Mouse (Mus musculus) CH12.LX (cell line): ENCODE measurements at regions not wholly inside any gene's neighbourhood (a gene's known extent, or its start where the extent isn't known, plus 50 kb on each side); places are given as distances from the start of the nearest gene placed in this dataset.

ENCODE experiments used
- CTCF ChIP-seq, 2 experiments: IDR thresholded peaks in 1 of 2; conservative IDR thresholded peaks in 1 of 2; 2 replicates each; pipeline ENCODE4 v1.5.1; 2011 to 2012; ENCODE audit warnings: low read depth in 2 of 2, low read length in 2 of 2, improper control_type of control experiment in 1 of 2, inconsistent platforms in 1 of 2, mild to moderate bottlenecking in 1 of 2, moderate library complexity in 1 of 2
- NELFE ChIP-seq: IDR thresholded peaks from 2 replicates; pipeline ENCODE4 v1.6.1; 2011; ENCODE audit warnings: low read depth, low read length, improper control_type of control experiment

GRCm38 (mm10) chr12:92127648-92128047 lies 278.7 kb upstream of the Sel1l start:
- TF ChIP-seq CTCF (conservative IDR thresholded peaks at IDR 0.05 in 1 of 2, IDR thresholded peaks at IDR 0.05 in 1 of 2; ENCODE audit: low read depth in 2 of 2, low read length in 2 of 2) (no peak), NELFE (no peak)
